Mouse (Mus musculus) macrophage (primary cell): ENCODE data around the gene Slc5a3. TPM values are rescaled to one million over a fixed set of nuclear protein-coding genes. Genes with fewer than 3 reads are reported as not detected.
A peak's percentile ranks its signal among the peaks of the same experiment; 100 is the strongest.

Experiments used
- H3K27ac ChIP-seq: fragments of 350-480 bp; formaldehyde crosslinking; 2 replicates; pipeline ENCODE4 v1.9.0; 2021
- H3K36me3 ChIP-seq: fragments of 350-480 bp; formaldehyde crosslinking; 2 replicates; pipeline ENCODE4 v1.9.0; 2021; ENCODE audit errors: inconsistent target
- H3K4me3 ChIP-seq: fragments of 350-480 bp; formaldehyde crosslinking; 2 replicates; pipeline ENCODE4 v1.9.0; 2021; ENCODE audit errors: inconsistent target
- H3K79me2 ChIP-seq: fragments of 350-480 bp; formaldehyde crosslinking; 2 replicates; pipeline ENCODE4 v1.9.0; 2021; ENCODE audit errors: inconsistent target
- WGBS: methylation state at CpG from one replicate; pipeline ENCODE4 v1.1.7; 2026; ENCODE audit warnings: inconsistent platforms; ENCODE audit not compliant: missing documents; 5-methylcytosine and 5-hydroxymethylcytosine counted together
- polyA plus RNA-seq: library from polyadenylated mRNA; stranded (reverse); fragments of 250-400 nt; gene quantifications from 3 replicates; pipeline ENCODE4 v1.2.4, GENCODE M21; 2018; ENCODE audit warnings: inconsistent platforms

Gene Slc5a3
- polyA plus RNA-seq, 1 experiment from 2014 or later: 0.62 TPM

DNA sequence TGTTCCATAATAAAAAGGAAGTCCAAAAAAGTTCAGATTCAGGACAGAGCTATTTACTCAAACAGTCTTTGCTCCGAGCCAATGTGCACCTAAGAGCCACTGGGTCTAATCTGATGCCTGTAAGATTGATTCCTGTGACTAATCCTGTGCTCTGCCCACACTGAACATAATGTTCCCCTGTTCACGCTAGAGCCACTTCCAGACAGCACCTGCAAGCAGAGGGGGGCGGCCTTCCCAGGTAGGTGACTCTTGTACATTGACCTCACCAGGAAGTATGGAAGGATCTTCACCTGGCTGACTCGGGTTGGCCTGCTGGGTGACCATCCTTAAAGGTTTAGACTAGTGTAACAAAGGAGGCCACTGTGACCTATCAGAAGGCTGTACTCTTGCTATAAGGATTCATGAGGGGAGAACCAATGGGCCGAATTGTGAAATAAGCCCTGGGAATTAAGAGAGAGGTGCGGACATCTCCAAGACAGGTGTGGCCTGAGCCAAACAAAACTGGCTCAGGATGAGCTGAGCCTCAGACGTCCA is 6.3 kb upstream of the Slc5a3 start:
- Histone ChIP-seq H3K4me3 (no peak overlapping the region), H3K27ac (no peak overlapping the region), H3K79me2 (no peaks in the 10 kb centered on the region), H3K36me3 (no peaks in the 10 kb centered on the region)
- 96% methylated on average over 7 of the region's 7 CpGs for WGBS

DNA sequence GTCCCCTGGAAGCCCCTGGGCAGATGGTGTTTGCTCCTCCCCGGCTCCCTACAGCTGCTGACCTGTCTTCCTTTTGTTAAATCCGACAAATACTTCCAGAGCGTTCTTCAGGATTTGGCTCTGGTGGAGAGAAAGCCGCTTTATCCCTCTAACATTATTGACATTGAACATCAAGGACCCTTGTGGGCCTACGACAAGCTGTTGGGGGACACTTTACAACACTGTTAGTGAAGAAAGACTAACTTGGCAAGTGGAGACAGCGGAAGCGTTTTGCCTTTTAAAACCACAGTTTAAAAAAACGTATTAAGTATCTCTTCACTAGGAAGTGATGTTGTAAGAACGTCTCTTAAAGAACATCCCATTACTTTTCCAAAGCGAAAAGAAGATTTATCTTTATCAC is 5.6 kb upstream of the Slc5a3 start:
- Histone ChIP-seq H3K4me3 (no peak overlapping the region), H3K36me3 (no peaks in the 10 kb centered on the region), H3K79me2 (no peaks in the 10 kb centered on the region), H3K27ac (no peak overlapping the region)
- WGBS: 85% methylated on average over 10 of the region's 10 CpGs

DNA sequence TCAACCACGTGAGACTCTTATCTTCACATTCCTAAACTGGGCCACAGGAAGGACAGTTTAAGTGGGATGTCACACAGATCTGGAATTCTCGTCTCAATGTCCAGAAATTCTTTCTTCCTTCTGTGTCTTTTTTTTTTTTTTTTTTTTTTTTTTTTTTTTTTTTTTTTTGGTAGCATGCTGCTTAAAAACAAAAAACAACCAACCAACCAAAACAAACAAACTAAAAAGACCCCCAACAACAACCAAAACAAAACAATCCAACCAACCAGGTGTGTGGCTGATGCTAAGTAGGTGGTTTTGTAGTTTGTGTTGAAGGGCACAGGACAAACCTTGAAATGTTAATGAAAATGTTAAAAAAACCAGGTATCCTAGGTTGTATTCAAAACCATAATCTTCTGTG is 1.4 kb upstream of the Slc5a3 start:
- no peak overlapping the region for H3K4me3 ChIP-seq
- 100% methylated on average over 1 of the region's 2 CpGs for WGBS
- no peaks in the 10 kb centered on the region for H3K36me3 ChIP-seq
- no peak overlapping the region for H3K27ac ChIP-seq
- H3K79me2 ChIP-seq: peaks cover 7% of the 10 kb centered on the region

DNA sequence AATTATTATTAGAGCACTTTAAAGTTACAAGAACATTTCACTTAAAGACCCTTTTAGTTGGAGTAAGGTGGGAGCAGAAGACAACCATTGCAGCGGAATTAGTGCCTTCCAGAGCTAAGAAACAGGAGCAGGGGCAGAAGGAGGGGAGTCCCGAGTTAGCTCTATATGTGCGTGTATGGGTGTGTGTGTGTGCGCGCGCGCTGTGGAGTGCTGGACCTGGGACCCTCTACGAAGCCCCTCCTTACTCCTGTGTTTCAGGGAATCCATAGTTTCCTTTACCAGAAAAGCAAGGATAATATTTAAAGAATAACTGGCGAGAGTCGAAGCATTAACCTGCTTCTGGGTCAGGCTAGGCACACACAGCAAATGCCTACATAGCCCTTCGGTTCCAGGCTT is 668 bp upstream of the Slc5a3 start:
- H3K4me3 ChIP-seq: peak overlapping the region; percentile 40
- H3K27ac ChIP-seq: no peak overlapping the region

DNA sequence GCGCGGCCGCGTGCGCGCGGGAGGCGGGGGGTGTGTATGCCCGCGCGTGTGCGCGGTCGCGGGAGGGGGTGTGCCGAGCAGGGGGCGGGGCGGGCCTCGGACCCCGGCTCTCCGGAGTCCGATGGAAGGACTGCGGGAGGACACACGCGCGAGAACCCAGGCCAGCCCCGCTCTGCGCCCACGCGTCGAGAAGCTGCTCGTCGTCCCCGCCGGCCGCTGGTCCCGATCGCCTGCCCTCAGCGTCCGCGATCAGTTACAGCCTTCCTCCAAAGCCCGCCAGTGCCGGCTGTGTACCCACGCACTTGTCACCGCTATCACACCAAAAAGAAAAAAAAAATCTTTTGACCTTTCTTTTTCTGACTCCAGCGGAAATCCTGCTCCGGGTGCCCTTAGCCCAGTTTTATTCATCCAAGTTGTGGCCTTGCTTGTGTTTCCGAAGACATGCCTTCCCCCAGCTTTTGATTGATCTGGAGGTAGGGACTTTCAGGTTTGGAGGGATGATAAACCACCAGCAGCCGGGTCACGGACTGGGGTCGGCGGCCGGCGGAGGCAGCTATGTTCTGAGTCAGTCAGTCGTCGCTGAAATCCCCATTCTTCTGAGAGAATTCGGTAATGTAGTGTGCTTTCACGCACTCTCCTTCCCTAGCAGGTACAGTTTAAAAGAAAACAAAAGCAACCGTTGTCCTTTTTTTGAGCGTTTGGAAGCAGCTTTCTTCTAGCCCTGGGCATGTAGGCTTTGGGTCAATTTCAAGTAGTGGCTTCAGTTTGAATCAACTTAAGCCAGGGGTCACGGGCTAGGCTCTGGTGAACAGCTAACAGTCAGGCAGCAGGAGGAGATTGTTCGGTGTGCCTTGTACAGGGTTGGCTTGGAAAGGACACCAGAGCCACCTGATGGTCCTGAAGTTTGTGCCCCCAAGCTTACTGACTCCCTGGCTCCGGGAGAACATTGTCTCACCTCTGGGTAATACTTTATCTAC is 810 bp downstream of the Slc5a3 start:
- Histone ChIP-seq H3K4me3 (peak overlapping the region; percentile 29), H3K36me3 (no peaks in the 10 kb centered on the region), H3K79me2 (peaks cover 26% of the 10 kb centered on the region), H3K27ac (no peak overlapping the region)
- WGBS: 9% methylated on average over 55 of the region's 63 CpGs

More for the DNA sequence above, 668 bp upstream of the Slc5a3 start:
- no peaks in the 10 kb centered on the region for H3K36me3 ChIP-seq
- peaks cover 14% of the 10 kb centered on the region for H3K79me2 ChIP-seq
- WGBS: 15% methylated on average over 11 of the region's 11 CpGs

DNA sequence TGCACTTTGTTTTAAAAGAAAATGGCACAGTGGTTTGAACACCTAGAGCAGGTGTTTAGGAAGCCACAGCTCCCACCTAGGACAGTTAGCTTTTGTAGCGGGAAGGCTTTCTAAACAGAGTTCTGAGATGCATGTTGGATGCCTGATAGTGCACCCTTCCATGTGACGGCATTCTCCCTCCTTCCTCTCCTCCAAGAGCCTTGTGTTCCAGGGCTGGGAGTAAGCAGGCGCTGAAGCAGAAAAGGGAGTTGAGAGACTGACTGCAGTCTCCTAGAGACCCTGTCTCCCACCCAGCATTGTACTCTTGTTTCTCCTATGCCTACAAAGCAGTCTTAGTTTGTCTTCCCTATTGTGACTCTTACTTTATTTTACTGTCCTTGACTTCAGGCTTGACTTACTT is 2.1 kb downstream of the Slc5a3 start:
- Histone ChIP-seq H3K79me2 (peaks cover 31% of the 10 kb centered on the region), H3K4me3 (no peak overlapping the region), H3K27ac (no peak overlapping the region), H3K36me3 (no peaks in the 10 kb centered on the region)
- 94% methylated on average over 3 of the region's 3 CpGs for WGBS

DNA sequence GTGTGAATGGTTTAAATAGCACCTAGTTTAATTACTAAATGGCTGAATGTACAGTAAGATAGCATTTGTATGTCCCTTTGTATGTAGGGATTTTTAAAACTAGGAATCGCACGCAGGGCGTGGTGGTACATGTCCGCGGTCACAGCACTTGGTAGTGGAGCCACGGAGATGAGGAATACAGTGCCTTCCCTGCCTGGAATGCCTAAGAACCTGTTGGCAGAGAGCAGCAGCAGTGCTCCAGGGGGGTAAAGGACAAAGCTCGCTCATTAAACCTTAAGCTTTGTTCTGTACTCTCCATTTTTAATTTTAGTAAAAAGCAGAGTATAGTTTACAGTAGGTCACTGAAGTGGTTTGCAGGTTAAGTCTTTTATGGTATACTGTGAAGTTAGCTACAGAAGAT is 3.5 kb downstream of the Slc5a3 start:
- peaks cover 31% of the 10 kb centered on the region for H3K79me2 ChIP-seq
- H3K4me3 ChIP-seq: no peak overlapping the region
- peaks cover 2% of the 10 kb centered on the region for H3K36me3 ChIP-seq
- no peak overlapping the region for H3K27ac ChIP-seq
- WGBS: 96% methylated on average over 7 of the region's 7 CpGs

DNA sequence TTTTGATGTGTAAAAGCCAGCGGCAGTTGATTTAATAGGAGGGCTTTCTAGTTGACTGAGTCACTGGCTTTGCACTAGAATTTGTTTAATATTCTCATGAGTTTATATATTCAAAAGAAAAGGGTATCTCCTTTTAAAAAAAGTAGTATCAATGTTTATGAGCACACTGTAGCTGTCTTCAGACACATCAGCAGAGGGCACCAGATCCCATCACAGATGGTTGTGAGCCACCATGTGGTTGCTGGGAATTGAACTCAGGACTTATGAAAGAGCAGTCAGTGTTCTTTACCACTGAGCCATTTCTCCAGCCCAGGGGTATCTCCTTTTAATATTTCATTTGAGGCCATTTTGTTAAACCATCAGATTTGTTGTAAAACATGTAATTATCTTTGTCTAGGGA is 4.7 kb downstream of the Slc5a3 start:
- Histone ChIP-seq H3K27ac (no peak overlapping the region), H3K4me3 (no peak overlapping the region), H3K79me2 (peaks cover 31% of the 10 kb centered on the region), H3K36me3 (peaks cover 8% of the 10 kb centered on the region)
- 100% methylated on average over 1 of the region's 1 CpGs for WGBS

DNA sequence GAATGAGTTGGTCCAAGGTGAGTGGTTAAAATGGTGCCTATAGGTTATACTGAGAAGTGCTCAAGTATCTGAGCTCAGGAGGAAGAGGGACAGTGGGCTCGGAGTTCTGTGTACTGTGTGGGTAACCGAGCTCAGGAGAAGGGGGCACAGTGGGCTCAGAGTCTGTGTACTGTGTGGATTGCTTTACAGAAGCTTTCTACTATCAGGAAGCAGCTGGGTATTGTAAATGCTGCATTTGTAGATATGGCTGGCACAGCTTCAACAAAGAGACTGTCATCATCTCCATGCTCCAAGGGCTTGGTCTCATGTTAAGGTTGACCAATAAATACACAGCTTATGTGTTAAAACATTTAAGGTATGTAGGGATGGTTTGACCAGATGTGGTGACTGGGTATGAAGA is 6.7 kb downstream of the Slc5a3 start:
- H3K27ac ChIP-seq: no peak overlapping the region
- no peak overlapping the region for H3K4me3 ChIP-seq
- peaks cover 31% of the 10 kb centered on the region for H3K79me2 ChIP-seq
- H3K36me3 ChIP-seq: peaks cover 8% of the 10 kb centered on the region
- WGBS: 96% methylated on average over 2 of the region's 2 CpGs

DNA sequence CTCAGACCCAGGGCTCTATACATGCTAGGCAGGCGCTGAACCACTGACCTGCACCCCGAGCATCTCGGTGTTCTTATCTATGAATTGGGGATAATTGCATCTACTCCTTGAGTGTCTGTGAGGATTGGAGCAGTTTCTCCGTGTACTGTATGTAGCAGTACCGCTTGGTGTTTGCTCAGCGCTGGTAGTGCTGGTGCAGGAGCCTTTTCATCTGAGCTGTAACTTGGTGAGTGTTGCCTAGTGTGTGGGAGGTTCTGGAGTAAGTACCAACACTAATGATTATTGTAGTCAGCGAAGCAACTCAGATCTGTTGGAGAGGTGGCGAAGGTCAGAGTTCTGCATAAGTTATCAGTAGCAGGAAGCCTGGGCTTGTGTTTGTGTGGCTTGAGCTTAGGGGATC is 12.2 kb downstream of the Slc5a3 start:
- H3K27ac ChIP-seq: no peak overlapping the region
- H3K4me3 ChIP-seq: no peak overlapping the region
- WGBS: 94% methylated on average over 8 of the region's 8 CpGs
- H3K36me3 ChIP-seq: peaks cover 8% of the 10 kb centered on the region
- no peaks in the 10 kb centered on the region for H3K79me2 ChIP-seq

DNA sequence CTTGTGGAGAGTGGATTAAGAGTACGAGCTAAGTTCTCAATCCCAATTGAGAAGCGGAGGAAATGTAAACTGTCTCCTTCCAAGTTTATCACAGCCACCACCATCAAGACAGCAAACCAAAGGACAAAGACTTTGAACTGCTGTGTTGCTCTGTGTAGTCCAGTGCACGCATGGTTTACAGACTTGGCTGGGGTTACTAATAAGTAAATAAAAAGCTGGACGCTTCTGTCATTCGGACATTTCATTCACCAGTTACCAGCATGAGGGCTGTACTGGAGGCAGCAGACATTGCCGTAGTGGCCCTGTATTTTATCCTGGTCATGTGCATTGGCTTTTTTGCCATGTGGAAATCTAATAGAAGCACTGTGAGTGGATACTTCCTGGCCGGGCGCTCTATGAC is 18.7 kb downstream of the Slc5a3 start:
- H3K4me3 ChIP-seq: no peak overlapping the region
- no peaks in the 10 kb centered on the region; the same call in 1 of the 2 replicates for H3K79me2 ChIP-seq
- H3K36me3 ChIP-seq: no peaks in the 10 kb centered on the region
- no peak overlapping the region for H3K27ac ChIP-seq
- WGBS: 99% methylated on average over 8 of the region's 8 CpGs

DNA sequence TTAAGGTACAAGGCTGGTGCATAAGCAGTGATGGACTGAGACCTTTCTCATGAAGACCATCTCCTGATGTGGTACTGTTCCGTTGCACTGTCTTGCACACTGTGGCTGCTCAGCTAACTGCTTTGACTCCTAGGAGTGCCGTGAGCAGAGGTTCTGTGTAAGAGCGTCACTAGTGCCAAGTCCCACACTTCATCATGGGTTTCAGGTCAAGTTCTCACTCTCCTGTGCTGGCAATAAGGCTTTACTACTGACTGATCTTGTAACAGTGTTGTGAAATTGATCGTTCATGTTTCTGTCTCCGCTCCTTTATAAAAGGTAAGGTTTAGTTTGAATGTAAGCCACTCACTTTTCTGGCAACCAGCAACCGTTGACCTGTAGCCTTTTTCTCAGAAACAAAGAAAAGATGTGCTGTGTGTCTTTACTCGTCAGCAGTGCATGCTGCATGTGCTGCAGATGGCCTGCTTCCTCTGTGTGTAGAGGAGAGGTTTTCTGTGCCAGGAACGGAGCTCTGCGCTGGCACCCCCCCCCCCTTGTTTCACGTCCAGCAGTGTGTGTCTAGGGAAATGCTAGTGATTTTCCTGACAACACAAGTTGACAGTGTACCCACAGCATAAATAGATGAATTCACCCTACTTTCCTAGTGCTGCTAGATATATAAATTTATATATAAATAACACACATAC is 25.8 kb downstream of the Slc5a3 start:
- Histone ChIP-seq H3K4me3 (no peak overlapping the region), H3K27ac (no peak overlapping the region), H3K36me3 (no peaks in the 10 kb centered on the region), H3K79me2 (no peaks in the 10 kb centered on the region; the same call in 1 of the 2 replicates)
- 97% methylated on average over 9 of the region's 10 CpGs for WGBS

DNA sequence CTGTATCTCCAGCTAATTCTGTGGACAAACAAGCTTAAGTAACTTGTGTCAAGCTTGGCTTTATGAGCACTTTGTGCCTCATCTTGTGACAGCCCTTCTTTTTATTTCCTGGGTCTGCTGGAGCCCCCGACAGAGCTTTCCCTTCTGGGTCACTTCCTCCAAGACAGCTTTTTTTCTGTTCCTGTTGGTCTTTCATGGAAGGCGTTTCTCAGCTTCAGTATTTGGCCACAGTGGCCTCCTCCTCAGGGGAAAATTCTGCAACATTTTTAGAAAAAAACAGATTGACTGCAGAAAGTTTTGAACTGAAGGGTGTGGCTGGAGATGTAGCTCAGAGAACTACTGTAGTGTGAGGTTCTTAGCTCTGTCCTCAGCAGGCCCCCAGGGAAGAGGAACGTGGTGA is 31.1 kb downstream of the Slc5a3 start:
- Histone ChIP-seq H3K4me3 (no peak overlapping the region), H3K27ac (no peak overlapping the region), H3K79me2 (no peaks in the 10 kb centered on the region), H3K36me3 (no peaks in the 10 kb centered on the region)
- 30% methylated on average over 3 of the region's 3 CpGs for WGBS

DNA sequence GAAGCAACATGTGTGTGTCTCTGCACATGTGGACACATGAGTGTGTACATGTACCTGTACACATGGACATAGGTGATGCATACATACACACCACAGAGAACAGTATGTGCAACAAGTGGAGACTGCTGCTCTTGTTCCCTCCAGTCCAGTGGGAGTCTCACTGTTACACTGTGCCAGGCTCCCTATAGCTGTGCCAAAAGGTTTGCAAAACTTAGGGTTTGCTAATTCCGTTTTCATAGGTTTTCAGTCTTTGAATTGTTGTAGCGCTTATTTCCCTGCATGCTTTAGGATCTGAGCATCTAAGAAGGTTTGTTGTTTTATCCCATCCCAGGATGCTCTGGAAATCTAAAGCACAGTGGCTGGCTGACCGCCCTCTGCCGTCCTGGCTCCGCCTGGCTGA is 33.8 kb downstream of the Slc5a3 start:
- Histone ChIP-seq H3K27ac (no peak overlapping the region), H3K79me2 (no peaks in the 10 kb centered on the region), H3K36me3 (no peaks in the 10 kb centered on the region), H3K4me3 (no peak overlapping the region)
- 93% methylated on average over 5 of the region's 5 CpGs for WGBS
